Comparison of ENCODE assay signal across 10 mouse cellular contexts in the genomic region with DNA sequence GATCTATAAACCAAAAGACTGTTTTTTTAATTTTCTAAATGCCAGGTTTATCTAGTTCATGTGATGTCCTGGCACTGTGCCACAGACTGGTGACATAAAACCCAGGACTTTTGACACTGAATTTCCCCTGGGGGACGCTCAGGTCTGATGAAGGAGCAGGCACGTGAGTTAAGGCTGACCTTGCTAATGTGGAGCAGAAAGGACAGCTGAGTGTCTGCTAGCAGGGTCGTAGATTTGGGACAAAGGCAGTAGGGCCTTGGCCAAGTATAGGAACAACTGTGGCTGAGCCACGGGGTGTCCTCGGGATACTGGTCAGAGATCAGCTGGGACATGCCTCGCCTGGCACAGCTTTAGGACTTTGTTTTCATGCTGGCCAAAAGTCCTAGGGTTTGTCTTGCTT. TPM values are rescaled to one million over a fixed set of nuclear protein-coding genes. Genes with fewer than 3 reads are reported as not detected.
"Had no signal": no experiment of that assay in that cellular context is flagged by ENCODE, and none has a peak within 500 bp of the region (broad histone marks: within the 10 kb centered on the region; RNA-seq: fewer than 3 reads in every experiment).

No protein-coding gene starts in this region.

- ATAC-seq: midbrain, embryonic 13.5 days had no signal

- H3K9ac ChIP-seq: limb, embryonic 15.5 days; liver, embryonic 14.5 days; midbrain, embryonic 13.5 days; neural tube, embryonic 12.5 days had no signal

- H3K9me3 ChIP-seq: limb, embryonic 15.5 days; midbrain, embryonic 13.5 days; neural tube, embryonic 12.5 days had no signal

- H3K27me3 ChIP-seq: limb, embryonic 15.5 days had no signal

- H3K4me3 ChIP-seq: left cerebral cortex, adult 2 months; limb, embryonic 15.5 days; midbrain, embryonic 13.5 days; neural tube, embryonic 12.5 days had no signal

- H3K27ac ChIP-seq: left cerebral cortex, adult 2 months; limb, embryonic 15.5 days; liver, embryonic 14.5 days; midbrain, embryonic 13.5 days; neural tube, embryonic 12.5 days had no signal

- H3K36me3 ChIP-seq: limb, embryonic 15.5 days; midbrain, embryonic 13.5 days; neural tube, embryonic 12.5 days had no signal

- DNase-seq: kidney, postnatal 14 days; lung, adult 18-20 months; thymus, adult 2 months; thymus, postnatal 25 days had no signal

- H3K4me2 ChIP-seq: limb, embryonic 15.5 days; midbrain, embryonic 13.5 days; neural tube, embryonic 12.5 days had no signal

RNA-seq across cellular contexts. Expression of gene Ccn1, which starts 5.2 kb away (rescaled TPM):
- total RNA-seq: neutrophil, adult 5-6 weeks had no signal
